Mouse (Mus musculus) limb, embryonic 11.5 days (tissue): ENCODE results near the gene Klhl21. TPM values are rescaled to one million over a fixed set of nuclear protein-coding genes. Genes with fewer than 3 reads are reported as not detected.

ENCODE experiments used
- ATAC-seq: fragments of 200-750 bp; cut with Nextera tagmentation; 2 replicates; pipeline ENCODE4 v1.8.0; 2017; ENCODE audit warnings: low read depth; ENCODE audit not compliant: insufficient number of reproducible peaks, low FRiP score, low TSS enrichment
- DNase-seq: peaks from one replicate; pipeline ENCODE4 v3.0.0-alpha.2; 2015; ENCODE audit warnings: low spot score
- H3K27ac ChIP-seq: fragments of 300-500 bp; sonication (generic); replicated peaks from 2 replicates; pipeline ENCODE4 v1.5.1; 2014; ENCODE audit warnings: low read depth, mild to moderate bottlenecking, low read length
- H3K27me3 ChIP-seq: fragments of 300-500 bp; sonication (generic); 2 replicates; pipeline ENCODE4 v1.6.1; 2014; ENCODE audit warnings: mild to moderate bottlenecking, low read length, mixed read lengths; ENCODE audit not compliant: control insufficient read depth, insufficient read depth
- H3K36me3 ChIP-seq: fragments of 300-500 bp; sonication (generic); 2 replicates; pipeline ENCODE4 v1.6.1; 2014; ENCODE audit warnings: mild to moderate bottlenecking, low read length, moderate library complexity, mixed read lengths; ENCODE audit not compliant: control insufficient read depth, insufficient read depth
- H3K4me1 ChIP-seq: fragments of 300-500 bp; sonication (generic); 2 replicates; pipeline ENCODE4 v1.6.1; 2014; ENCODE audit warnings: low read length, mixed read lengths; ENCODE audit not compliant: control insufficient read depth, insufficient read depth
- H3K4me2 ChIP-seq: fragments of 300-500 bp; sonication (generic); 2 replicates; pipeline ENCODE4 v1.6.1; 2014; ENCODE audit warnings: low read depth, mild to moderate bottlenecking, moderate library complexity; ENCODE audit not compliant: severe bottlenecking
- H3K4me3 ChIP-seq: fragments of 300-500 bp; sonication (generic); 2 replicates; pipeline ENCODE4 v1.5.1; 2014; ENCODE audit warnings: low read depth, low read length
- H3K9ac ChIP-seq: fragments of 300-500 bp; sonication (generic); 2 replicates; pipeline ENCODE4 v1.6.1; 2014; ENCODE audit warnings: mild to moderate bottlenecking, low read length
- H3K9me3 ChIP-seq: fragments of 300-500 bp; sonication (generic); 2 replicates; pipeline ENCODE4 v1.6.1; 2016; ENCODE audit warnings: low read length; ENCODE audit not compliant: control insufficient read depth
- WGBS: fragments of 180-500 bp; shearing (Covaris S2); extraction: QIAGEN DNeasy Blood & Tissue Kit; methylation state at CpG from one replicate; pipeline ENCODE4 v1.1.7; 2014; 5-methylcytosine and 5-hydroxymethylcytosine counted together
- polyA plus RNA-seq: library from polyadenylated mRNA; unstranded; fragments of >200 nt; fragmentation: Nextera tagmentation; extraction: Ambion mirVana; gene quantifications from 2 replicates; pipeline ENCODE4 v1.2.1, GENCODE M21; 2014

The Klhl21 gene
- polyA plus RNA-seq, 1 experiment from 2014 or later = 4.7 TPM

DNA sequence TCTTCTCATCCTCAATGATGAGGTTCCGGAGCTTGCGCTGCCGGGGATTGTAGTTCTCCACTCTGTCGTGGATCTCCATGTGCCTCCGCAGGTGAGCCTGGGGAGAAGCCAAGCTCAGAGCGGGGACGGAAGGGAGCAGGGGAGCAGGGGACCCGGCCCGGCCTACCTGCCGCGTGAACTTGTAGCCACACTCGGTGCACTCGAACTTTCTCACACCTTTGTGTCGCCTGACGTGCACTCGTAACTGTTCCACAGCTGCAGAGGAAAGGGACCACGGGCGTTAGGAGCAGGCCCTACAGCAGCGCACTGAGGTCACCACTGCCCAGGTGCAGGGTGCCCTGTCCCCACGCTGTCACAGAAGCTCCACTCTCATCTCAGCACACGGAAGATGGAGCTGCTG is 11.4 kb downstream of the Klhl21 start:
- Histone ChIP-seq H3K27ac (no peak overlapping the region), H3K4me1 (no peaks in the 10 kb centered on the region), H3K9me3 (no peaks in the 10 kb centered on the region), H3K4me3 (no peak overlapping the region), H3K36me3 (peaks cover 25% of the 10 kb centered on the region), H3K27me3 (no peaks in the 10 kb centered on the region), H3K9ac (no peak overlapping the region), H3K4me2 (no peak overlapping the region)
- 92% methylated on average over 21 of the region's 21 CpGs for WGBS
- ATAC-seq = no peak
- no peak for DNase-seq

DNA sequence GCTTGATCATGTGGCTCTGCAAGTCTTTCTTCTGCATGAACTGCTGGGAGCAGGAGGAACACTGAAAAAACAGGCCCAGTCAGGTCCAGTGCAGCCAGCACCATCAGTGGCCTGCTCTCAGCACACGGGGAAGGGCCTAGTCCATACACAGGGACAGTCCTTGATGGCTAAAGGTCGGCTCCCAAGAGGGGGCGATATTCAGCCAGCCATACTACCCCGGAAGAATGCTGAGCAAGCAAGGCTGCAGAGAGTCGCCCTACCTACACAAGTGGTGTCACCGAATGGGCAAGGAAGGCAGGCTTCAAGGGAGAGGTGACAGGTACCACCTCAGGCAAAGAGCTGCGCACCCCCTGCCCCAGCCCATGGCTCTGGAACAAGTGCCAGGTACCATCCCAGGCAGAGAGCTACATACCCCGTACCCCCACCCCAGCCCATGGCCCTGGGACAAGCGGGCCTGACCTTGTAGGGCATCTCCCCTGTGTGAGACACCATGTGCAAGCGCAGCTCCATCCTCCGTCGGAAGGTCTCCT is 13.0 kb downstream of the Klhl21 start:
- peak; percentile 37; the same call in 1 of the 2 replicates for ATAC-seq
- WGBS = 80% methylated on average over 12 of the region's 12 CpGs
- Histone ChIP-seq H3K36me3 (peaks cover 22% of the 10 kb centered on the region), H3K4me3 (peak overlapping the region; percentile 5; the same call in 1 of the 2 replicates), H3K4me2 (no peak overlapping the region), H3K9ac (no peak overlapping the region), H3K9me3 (no peaks in the 10 kb centered on the region), H3K4me1 (peaks cover 13% of the 10 kb centered on the region), H3K27ac (no peak overlapping the region), H3K27me3 (no peaks in the 10 kb centered on the region)
- no peak for DNase-seq

DNA sequence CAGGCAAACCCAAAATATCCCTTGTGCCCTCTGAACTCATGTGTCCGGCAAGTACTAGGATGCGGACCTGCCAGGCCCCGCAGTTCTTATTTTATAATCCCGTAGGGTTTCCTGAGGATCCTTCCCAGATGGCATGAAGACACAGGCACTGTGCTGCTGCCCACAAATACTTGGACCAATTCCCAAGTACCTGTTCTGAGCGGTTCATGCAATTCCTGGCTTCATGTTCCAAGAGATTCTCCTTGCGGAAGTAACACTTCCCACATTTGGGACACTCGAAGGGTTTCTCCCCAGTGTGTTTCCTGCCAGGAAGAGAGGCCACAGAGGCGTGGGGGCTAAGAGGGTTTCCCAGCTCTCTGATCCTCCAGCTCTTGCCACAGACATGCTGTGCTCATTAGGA is 13.9 kb downstream of the Klhl21 start:
- ATAC-seq (no peak), DNase-seq (no peak)
- 92% methylated on average over 8 of the region's 8 CpGs for WGBS
- H3K4me2 ChIP-seq = no peak overlapping the region
- H3K27ac ChIP-seq = no peak overlapping the region
- peaks cover 22% of the 10 kb centered on the region for H3K36me3 ChIP-seq
- H3K9ac ChIP-seq = no peak overlapping the region
- H3K4me1 ChIP-seq = peaks cover 16% of the 10 kb centered on the region
- H3K9me3 ChIP-seq = no peaks in the 10 kb centered on the region
- no peak overlapping the region for H3K4me3 ChIP-seq
- H3K27me3 ChIP-seq = no peaks in the 10 kb centered on the region

DNA sequence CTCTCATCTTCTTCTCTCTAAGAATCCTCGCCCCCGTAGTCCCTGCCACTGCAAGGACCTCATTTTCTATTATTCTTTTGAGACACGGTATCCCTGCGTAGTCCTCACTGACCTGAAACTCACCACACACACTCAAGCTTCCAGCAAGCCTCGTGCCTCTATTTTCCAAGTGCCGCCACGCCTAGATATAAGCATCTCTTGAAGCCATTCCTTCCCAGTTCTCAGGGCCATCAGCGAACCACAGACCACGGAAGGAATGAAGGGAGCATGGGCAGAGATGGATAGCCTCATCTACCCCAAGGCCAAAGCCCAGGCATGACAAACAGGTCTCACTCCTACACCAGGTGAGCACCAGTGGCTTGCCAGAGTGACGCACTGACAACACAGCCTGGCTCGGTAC is 15.9 kb downstream of the Klhl21 start:
- Histone ChIP-seq H3K27ac (no peak overlapping the region), H3K9ac (no peak overlapping the region), H3K36me3 (peaks cover 17% of the 10 kb centered on the region), H3K9me3 (no peaks in the 10 kb centered on the region), H3K4me2 (no peak overlapping the region), H3K4me3 (no peak overlapping the region), H3K27me3 (no peaks in the 10 kb centered on the region), H3K4me1 (peaks cover 27% of the 10 kb centered on the region)
- 91% methylated on average over 11 of the region's 11 CpGs for WGBS
- ATAC-seq = no peak
- no peak for DNase-seq

DNA sequence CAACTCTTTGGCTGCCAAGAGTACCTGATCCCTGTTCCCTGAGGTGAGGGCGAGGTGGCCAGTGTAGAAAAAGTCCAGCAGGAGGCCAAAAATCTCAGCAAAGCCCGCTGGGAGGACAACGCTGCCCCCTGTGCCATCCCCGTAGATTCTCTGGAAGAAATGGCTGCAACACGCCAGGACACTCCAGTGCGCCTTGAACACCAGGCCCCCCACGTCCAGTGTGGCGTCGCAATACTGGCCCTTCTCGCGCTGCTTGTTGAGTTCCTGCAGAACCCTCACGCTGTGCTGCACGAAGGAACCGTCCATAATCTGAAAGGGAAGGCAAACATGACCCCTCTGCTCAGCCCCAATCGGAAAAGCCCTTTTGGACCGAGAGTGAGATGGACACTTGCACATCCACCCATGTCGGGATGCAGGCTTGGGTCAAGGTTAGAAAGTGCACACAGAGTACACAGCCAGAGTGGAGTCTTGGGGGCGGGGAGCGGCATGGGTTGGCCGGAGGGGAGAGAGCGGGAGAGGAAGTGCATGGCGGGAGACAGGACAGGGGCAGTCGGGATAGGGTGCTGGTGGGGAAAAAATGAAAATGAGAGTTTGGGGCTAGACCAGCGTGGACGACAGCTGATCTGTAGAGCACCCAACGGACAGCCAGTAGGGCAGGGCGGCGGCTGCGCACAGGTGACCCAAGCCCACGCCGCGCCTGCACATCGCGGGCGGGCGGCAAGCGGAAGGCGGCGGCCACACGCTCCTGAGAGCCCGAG is 18.3 kb downstream of the Klhl21 start:
- no peak overlapping the region for H3K27ac ChIP-seq
- H3K9ac ChIP-seq = peak overlapping the region; percentile 81
- DNase-seq = peak; percentile 43
- H3K27me3 ChIP-seq = no peaks in the 10 kb centered on the region
- no peaks in the 10 kb centered on the region for H3K9me3 ChIP-seq
- peak overlapping the region; percentile 83 for H3K4me2 ChIP-seq
- H3K4me1 ChIP-seq = peaks cover 27% of the 10 kb centered on the region
- peaks cover 3% of the 10 kb centered on the region; the same call in 1 of the 2 replicates for H3K36me3 ChIP-seq
- peak overlapping the region; percentile 72 for H3K4me3 ChIP-seq
- 5% methylated on average over 41 of the region's 41 CpGs for WGBS
- ATAC-seq = peak; percentile 46; the same call in 1 of the 2 replicates

DNA sequence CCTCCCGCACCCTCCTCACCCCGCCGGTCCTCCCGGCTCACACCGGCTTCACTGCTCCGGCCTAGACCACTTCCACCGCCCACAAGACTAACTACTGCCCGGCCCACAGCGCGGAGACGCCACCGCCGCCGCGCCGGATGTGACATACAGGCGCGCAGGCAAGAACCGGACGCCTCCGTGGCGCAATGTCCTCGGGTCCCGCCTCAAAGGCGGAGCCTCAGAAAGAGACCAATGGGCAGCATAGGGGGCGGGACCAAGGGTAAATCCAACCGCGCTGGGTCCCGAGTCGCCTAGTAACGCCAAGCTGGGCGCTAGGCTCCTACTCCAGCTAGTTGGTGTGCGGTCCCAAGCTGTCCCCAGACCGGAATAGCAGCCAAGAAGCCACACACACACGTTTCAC is 18.9 kb downstream of the Klhl21 start, which contains the start of gene Zbtb48:
Gene Zbtb48 (minus strand): TSS at position 148 of the 400 bp plus-strand sequence.
- WGBS = 0% methylated on average over 35 of the region's 35 CpGs
- Histone ChIP-seq H3K4me3 (peak within 1 kb of the TSS; percentile 72), H3K27ac (0 out of 2 replicates have a peak within 1 kb of the TSS, but pooled peaks have one; percentile 21), H3K9me3 (no peaks in the 10 kb centered on the region), H3K9ac (peak within 1 kb of the TSS; percentile 81), H3K36me3 (peaks cover 1% of the 10 kb centered on the region; the same call in 1 of the 2 replicates), H3K27me3 (no peaks in the 10 kb centered on the region), H3K4me2 (peak within 1 kb of the TSS; percentile 83), H3K4me1 (peaks cover 27% of the 10 kb centered on the region)
- DNase-seq (peak; percentile 95), ATAC-seq (peak; percentile 94)

DNA sequence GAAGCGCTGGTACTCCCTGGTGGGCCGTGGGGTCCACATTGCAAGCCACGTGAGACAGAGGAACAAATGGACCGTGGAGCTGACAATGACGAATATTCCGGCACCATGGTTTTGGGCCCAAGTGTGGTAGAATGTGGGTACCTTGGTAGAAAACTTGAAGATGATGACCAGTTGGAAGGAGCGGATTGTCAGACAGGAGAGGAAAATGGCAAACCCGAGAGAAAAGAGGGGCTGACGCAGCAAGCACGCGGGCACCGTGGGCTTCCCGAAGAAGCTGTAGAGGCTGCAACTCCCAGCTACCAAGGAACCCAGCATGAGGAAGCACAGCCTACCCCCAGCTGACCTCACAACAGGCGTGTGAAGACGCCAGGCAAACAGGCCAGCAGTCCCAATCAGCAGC is 19.9 kb downstream of the Klhl21 start:
- Histone ChIP-seq H3K4me3 (no peak overlapping the region), H3K4me1 (peaks cover 27% of the 10 kb centered on the region), H3K9me3 (no peaks in the 10 kb centered on the region), H3K27me3 (no peaks in the 10 kb centered on the region), H3K4me2 (peak overlapping the region; percentile 83), H3K36me3 (no peaks in the 10 kb centered on the region; the same call in 1 of the 2 replicates), H3K27ac (no peak overlapping the region), H3K9ac (no peak overlapping the region)
- 64% methylated on average over 15 of the region's 15 CpGs for WGBS
- DNase-seq (no peak), ATAC-seq (no peak)

DNA sequence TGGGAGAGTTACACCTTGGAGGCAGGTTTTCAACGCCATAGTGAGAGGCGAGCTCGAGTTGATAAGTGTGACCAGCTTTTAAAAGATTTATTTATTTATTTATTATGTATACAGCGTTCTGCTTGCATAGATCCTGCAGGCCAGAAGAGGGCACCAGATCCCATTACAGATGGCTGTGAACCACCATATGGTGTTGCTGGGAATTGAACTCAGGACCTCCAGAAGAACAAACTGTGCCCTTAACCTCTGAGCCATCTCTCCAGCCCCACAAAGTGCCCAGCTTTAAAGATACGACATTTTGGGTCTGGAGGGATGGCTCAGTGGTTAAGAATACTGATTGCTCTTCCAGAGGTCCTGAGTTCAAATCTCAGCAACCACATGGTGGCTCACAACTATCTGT is 20.5 kb downstream of the Klhl21 start:
- Histone ChIP-seq H3K4me2 (no peak overlapping the region), H3K27me3 (no peaks in the 10 kb centered on the region), H3K9ac (no peak overlapping the region), H3K4me3 (no peak overlapping the region), H3K36me3 (no peaks in the 10 kb centered on the region), H3K27ac (no peak overlapping the region), H3K9me3 (no peaks in the 10 kb centered on the region), H3K4me1 (peaks cover 27% of the 10 kb centered on the region)
- ATAC-seq = no peak
- no peak for DNase-seq
- WGBS = 47% methylated on average over 5 of the region's 5 CpGs
